Mouse (Mus musculus) limb, embryonic 13.5 days (tissue): ENCODE results near the gene Sart1. TPM values are rescaled to one million over a fixed set of nuclear protein-coding genes. Genes with fewer than 3 reads are reported as not detected.

Experiments used
- ATAC-seq: fragments of 200-750 bp; cut with Nextera tagmentation; 2 replicates; pipeline ENCODE4 v1.8.0; 2017; ENCODE audit warnings: low read depth, moderate number of reproducible peaks, moderate TSS enrichment; ENCODE audit not compliant: low FRiP score
- H3K27ac ChIP-seq: fragments of 300-500 bp; sonication (generic); 2 replicates; pipeline ENCODE4 v1.5.1; 2015; ENCODE audit warnings: inconsistent platforms, mild to moderate bottlenecking, moderate library complexity
- H3K27me3 ChIP-seq: fragments of 300-500 bp; sonication (generic); 2 replicates; pipeline ENCODE4 v1.6.1; 2015; ENCODE audit warnings: mild to moderate bottlenecking, inconsistent platforms
- H3K36me3 ChIP-seq: fragments of 300-500 bp; sonication (generic); 2 replicates; pipeline ENCODE4 v1.6.1; 2015; ENCODE audit warnings: inconsistent platforms, mild to moderate bottlenecking, moderate library complexity
- H3K4me1 ChIP-seq: fragments of 300-500 bp; sonication (generic); 2 replicates; pipeline ENCODE4 v1.6.1; 2015; ENCODE audit warnings: inconsistent platforms
- H3K4me2 ChIP-seq: fragments of 300-500 bp; sonication (generic); replicated peaks from 2 replicates; pipeline ENCODE4 v1.6.1; 2015; ENCODE audit warnings: inconsistent platforms, mild to moderate bottlenecking, moderate library complexity
- H3K4me3 ChIP-seq: fragments of 300-500 bp; sonication (generic); 2 replicates; pipeline ENCODE4 v1.5.1; 2015; ENCODE audit warnings: moderate library complexity, mild to moderate bottlenecking, inconsistent platforms
- H3K9ac ChIP-seq: fragments of 300-500 bp; sonication (generic); 2 replicates; pipeline ENCODE4 v1.6.1; 2015; ENCODE audit warnings: mild to moderate bottlenecking, inconsistent platforms
- H3K9me3 ChIP-seq: fragments of 300-500 bp; sonication (generic); 2 replicates; pipeline ENCODE4 v1.6.1; 2016; ENCODE audit warnings: inconsistent platforms
- WGBS: fragments of 180-500 bp; shearing (Covaris S2); methylation state at CpG from one replicate; pipeline ENCODE4 v1.1.7; 2015; 5-methylcytosine and 5-hydroxymethylcytosine counted together
- polyA plus RNA-seq: library from polyadenylated mRNA; unstranded; fragments of >200 nt; fragmentation: Nextera tagmentation; extraction: Ambion mirVana; gene quantifications from 2 replicates; pipeline ENCODE4 v1.2.1, GENCODE M21; 2015

Sart1 gene
- 81.8 and 84.8 TPM in 2 replicates for polyA plus RNA-seq

DNA sequence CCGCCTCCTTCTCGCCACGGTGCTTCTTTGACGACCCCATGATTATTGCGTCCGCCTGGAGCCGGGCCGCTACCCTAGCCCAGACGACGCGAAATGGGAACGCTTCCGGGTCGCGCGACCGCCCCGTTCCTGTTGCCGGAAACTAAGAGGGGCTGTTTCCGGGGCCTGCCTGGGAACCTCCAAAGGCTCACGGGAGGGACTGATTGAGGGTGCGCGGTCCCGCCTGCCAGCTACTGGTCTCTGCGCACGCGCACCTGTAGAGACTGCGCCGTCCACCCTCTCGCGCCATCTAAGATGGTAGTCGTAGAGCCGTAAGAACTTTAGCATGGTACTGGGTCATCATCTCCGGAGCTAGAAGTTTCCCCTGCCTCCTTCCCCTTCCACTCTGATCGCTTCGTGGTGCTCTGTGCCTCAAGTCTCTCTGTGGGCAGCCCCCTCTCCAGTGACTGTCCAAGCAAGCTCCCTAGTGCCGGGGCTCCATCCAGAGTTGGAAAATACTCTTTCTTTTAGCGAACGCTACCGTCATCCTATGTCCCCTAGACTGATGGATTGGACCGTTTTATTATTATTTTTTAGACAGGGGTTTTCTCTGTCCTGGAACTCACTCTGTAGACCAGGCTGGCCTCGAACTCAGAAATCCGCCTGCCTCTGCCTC is at the start of gene Sart1:
Gene Sart1, minus strand, starts transcription at position 116 of the 655 bp plus-strand sequence.
- peak; percentile 95 for ATAC-seq
- peaks cover 40% of the 10 kb centered on the region for H3K4me1 ChIP-seq
- H3K4me3 ChIP-seq = peak within 1 kb of the TSS; percentile 100
- WGBS = 2% methylated on average over 43 of the region's 43 CpGs
- peaks cover 31% of the 10 kb centered on the region for H3K36me3 ChIP-seq
- peaks cover under 1% of the 10 kb centered on the region; the same call in 1 of the 2 replicates for H3K27me3 ChIP-seq
- H3K27ac ChIP-seq = peak within 1 kb of the TSS; percentile 88
- peak within 1 kb of the TSS; percentile 95 for H3K4me2 ChIP-seq
- no peaks in the 10 kb centered on the region for H3K9me3 ChIP-seq
- H3K9ac ChIP-seq = peak within 1 kb of the TSS; percentile 94

GRCm38 (mm10) chr19:5433951-5434350 is 45.4 kb upstream of the Sart1 start:
- 65% methylated on average over 7 of the region's 7 CpGs for WGBS
- Histone ChIP-seq H3K27ac (no peak overlapping the region), H3K9me3 (no peaks in the 10 kb centered on the region), H3K4me3 (peak overlapping the region; percentile 37; the same call in 1 of the 2 replicates), H3K27me3 (no peaks in the 10 kb centered on the region), H3K4me1 (peaks cover 17% of the 10 kb centered on the region), H3K36me3 (no peaks in the 10 kb centered on the region), H3K9ac (peak overlapping the region; percentile 68; the same call in 1 of the 2 replicates), H3K4me2 (peak overlapping the region; percentile 75)
- ATAC-seq = no peak

DNA sequence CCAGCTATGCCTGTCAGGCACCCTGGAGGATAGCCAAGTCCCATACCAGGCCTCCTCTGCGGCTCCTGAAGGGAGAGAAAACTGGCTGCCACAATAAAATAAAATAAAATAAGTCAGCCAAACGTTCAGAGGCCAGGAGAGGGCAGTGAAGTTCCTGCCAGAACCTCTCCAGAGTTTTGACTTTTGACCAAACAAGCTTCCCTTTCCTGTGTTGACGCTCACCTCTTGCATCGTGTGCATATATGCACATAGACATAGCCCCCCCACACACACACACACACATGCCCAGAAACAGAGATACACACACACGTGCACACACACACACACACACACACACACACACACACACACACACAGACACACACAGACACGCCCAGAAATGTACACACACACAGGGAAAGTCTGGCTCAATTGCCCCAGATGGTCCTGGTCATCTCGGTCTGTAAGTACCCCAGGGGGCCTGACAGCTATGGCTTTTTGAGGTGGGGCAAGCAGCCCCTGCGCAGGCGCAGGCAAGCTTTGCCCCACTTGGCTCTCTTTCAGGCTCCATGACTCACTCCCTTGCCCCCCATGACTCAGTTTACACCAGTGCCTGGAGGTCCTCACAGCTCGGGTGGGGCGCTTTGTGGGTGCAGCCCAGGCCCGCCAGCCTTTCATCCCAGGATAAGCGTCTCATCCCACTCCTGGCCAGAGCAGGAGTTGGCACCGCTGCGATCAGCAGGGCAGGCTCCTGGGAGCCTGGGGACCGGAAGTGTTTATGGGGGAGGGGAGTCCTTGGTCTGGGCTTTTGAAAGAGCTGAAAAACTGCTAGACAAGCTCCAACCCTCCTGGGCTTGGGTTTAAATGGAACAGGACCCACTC is 44.7 kb upstream of the Sart1 start:
- Histone ChIP-seq H3K36me3 (no peaks in the 10 kb centered on the region), H3K27ac (peak overlapping the region; percentile 70; the same call in 1 of the 2 replicates), H3K9ac (peak overlapping the region; percentile 68), H3K4me2 (peak overlapping the region; percentile 75), H3K4me3 (peak overlapping the region; percentile 37), H3K4me1 (peaks cover 17% of the 10 kb centered on the region), H3K9me3 (no peaks in the 10 kb centered on the region), H3K27me3 (no peaks in the 10 kb centered on the region)
- WGBS = 4% methylated on average over 16 of the region's 16 CpGs
- 0 out of 2 replicates have a peak, but pooled peaks have one; percentile 40 for ATAC-seq

GRCm38 (mm10) chr19:5431911-5432464 is 43.5 kb upstream of the Sart1 start:
- Histone ChIP-seq H3K9ac (no peak overlapping the region), H3K36me3 (peaks cover 4% of the 10 kb centered on the region), H3K9me3 (no peaks in the 10 kb centered on the region), H3K4me2 (no peak overlapping the region), H3K27me3 (no peaks in the 10 kb centered on the region), H3K4me1 (peaks cover 24% of the 10 kb centered on the region), H3K4me3 (no peak overlapping the region), H3K27ac (peak overlapping the region; percentile 70; the same call in 1 of the 2 replicates)
- ATAC-seq = no peak
- 79% methylated on average over 4 of the region's 4 CpGs for WGBS

- H3K4me3 ChIP-seq = no peak overlapping the region
- peaks cover 38% of the 10 kb centered on the region for H3K4me1 ChIP-seq
- 95% methylated on average over 1 of the region's 1 CpGs for WGBS
- H3K27me3 ChIP-seq = no peaks in the 10 kb centered on the region
- no peak for ATAC-seq
- H3K36me3 ChIP-seq = peaks cover 17% of the 10 kb centered on the region
- H3K9me3 ChIP-seq = no peaks in the 10 kb centered on the region
- H3K4me2 ChIP-seq = no peak overlapping the region
- H3K27ac ChIP-seq = no peak overlapping the region
- H3K9ac ChIP-seq = no peak overlapping the region
These were observed 41.9 kb upstream of the Sart1 start for GRCm38 (mm10) chr19:5430408-5430807.

- Histone ChIP-seq H3K9me3 (no peaks in the 10 kb centered on the region), H3K4me2 (no peak overlapping the region), H3K27me3 (no peaks in the 10 kb centered on the region), H3K36me3 (peaks cover 17% of the 10 kb centered on the region), H3K4me1 (peaks cover 38% of the 10 kb centered on the region), H3K27ac (no peak overlapping the region), H3K4me3 (no peak overlapping the region), H3K9ac (no peak overlapping the region)
- ATAC-seq = no peak
- WGBS = 69% methylated on average over 8 of the region's 8 CpGs
These were observed 41.3 kb upstream of the Sart1 start for GRCm38 (mm10) chr19:5429806-5430205.

- no peak for ATAC-seq
- Histone ChIP-seq H3K27ac (no peak overlapping the region), H3K4me2 (no peak overlapping the region), H3K9ac (no peak overlapping the region), H3K36me3 (peaks cover 17% of the 10 kb centered on the region), H3K9me3 (no peaks in the 10 kb centered on the region), H3K27me3 (no peaks in the 10 kb centered on the region), H3K4me1 (peaks cover 38% of the 10 kb centered on the region), H3K4me3 (no peak overlapping the region)
- 84% methylated on average over 4 of the region's 4 CpGs for WGBS
These were observed 40.7 kb upstream of the Sart1 start for GRCm38 (mm10) chr19:5429219-5429618.

DNA sequence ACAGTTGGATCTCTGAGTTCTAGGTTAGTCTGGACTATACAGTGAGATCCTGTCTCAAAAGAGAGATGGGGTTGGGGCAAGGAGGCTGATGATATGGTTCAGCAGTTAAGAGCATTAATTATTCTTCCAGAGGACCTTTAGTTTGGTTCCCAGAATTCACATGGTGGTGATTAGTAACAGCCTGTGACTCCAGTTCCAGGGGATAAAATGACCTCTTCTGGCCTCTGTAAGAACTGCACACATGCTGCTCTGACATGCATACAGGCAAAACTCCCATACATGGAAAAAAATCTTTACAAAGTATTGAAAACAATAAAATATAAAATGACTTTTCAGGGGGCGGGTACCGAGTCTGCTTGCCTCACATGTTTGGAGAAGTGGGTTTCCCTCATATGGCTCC is 39.6 kb upstream of the Sart1 start:
- Histone ChIP-seq H3K4me2 (no peak overlapping the region), H3K9ac (no peak overlapping the region), H3K27me3 (no peaks in the 10 kb centered on the region), H3K36me3 (peaks cover 20% of the 10 kb centered on the region), H3K4me3 (no peak overlapping the region), H3K9me3 (no peaks in the 10 kb centered on the region), H3K4me1 (peaks cover 35% of the 10 kb centered on the region), H3K27ac (no peak overlapping the region)
- ATAC-seq = no peak
- WGBS = 82% methylated on average over 2 of the region's 2 CpGs

- H3K27me3 ChIP-seq = no peaks in the 10 kb centered on the region
- H3K9ac ChIP-seq = no peak overlapping the region; the same call in 1 of the 2 replicates
- ATAC-seq = no peak
- peak overlapping the region; percentile 80 for H3K4me3 ChIP-seq
- WGBS = 92% methylated on average over 13 of the region's 13 CpGs
- no peak overlapping the region for H3K27ac ChIP-seq
- no peaks in the 10 kb centered on the region for H3K9me3 ChIP-seq
- peaks cover 38% of the 10 kb centered on the region for H3K4me1 ChIP-seq
- H3K4me2 ChIP-seq = peak overlapping the region; percentile 88
- H3K36me3 ChIP-seq = peaks cover 33% of the 10 kb centered on the region
These were observed 38.3 kb upstream of the Sart1 start for GRCm38 (mm10) chr19:5426640-5427290.

DNA sequence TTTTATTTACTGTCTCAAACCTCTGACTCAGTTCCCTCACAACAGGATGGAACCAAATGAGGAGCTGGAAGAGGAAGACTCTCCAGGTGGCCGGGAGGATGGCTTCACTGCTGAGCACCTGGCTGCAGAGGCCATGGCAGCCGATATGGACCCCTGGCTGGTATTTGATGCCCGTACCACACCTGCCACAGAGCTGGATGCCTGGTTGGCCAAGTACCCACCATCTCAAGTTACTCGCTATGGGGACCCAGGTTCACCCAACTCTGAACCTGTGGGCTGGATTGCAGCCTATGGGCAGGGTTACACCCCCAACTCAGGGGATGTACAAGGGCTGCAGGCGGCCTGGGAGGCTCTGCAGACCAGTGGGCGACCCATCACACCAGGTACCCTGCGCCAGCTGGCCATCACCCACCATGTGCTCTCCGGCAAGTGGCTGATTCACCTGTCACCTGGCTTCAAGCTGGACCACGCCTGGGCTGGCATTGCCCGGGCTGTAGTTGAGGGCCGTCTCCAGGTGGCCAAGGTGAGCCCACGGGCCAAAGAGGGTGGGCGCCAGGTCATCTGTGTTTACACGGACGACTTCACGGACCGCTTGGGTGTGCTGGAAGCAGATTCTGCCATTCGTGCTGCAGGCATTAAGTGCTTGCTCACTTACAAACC is 37.5 kb upstream of the Sart1 start:
- no peaks in the 10 kb centered on the region for H3K27me3 ChIP-seq
- H3K36me3 ChIP-seq = peaks cover 41% of the 10 kb centered on the region
- H3K27ac ChIP-seq = 0 out of 2 replicates have a peak overlapping the region, but pooled peaks have one; percentile 85
- WGBS = 88% methylated on average over 18 of the region's 18 CpGs
- no peaks in the 10 kb centered on the region for H3K9me3 ChIP-seq
- H3K4me2 ChIP-seq = peak overlapping the region; percentile 88
- peaks cover 38% of the 10 kb centered on the region for H3K4me1 ChIP-seq
- H3K4me3 ChIP-seq = peak overlapping the region; percentile 80
- H3K9ac ChIP-seq = peak overlapping the region; percentile 96
- ATAC-seq = no peak
